Mouse (Mus musculus) layer of hippocampus, adult 9-11 months (tissue): ENCODE data around the gene Fndc3b.
"Not testable (repeated sequence)": the region's sequence is repeated elsewhere in the genome, so short reads cannot be mapped to it uniquely, and the experiment has no call there.

Experiments
- DNase-seq: peaks from one replicate; pipeline ENCODE4 v3.0.0; 2022

Fndc3b gene

DNA sequence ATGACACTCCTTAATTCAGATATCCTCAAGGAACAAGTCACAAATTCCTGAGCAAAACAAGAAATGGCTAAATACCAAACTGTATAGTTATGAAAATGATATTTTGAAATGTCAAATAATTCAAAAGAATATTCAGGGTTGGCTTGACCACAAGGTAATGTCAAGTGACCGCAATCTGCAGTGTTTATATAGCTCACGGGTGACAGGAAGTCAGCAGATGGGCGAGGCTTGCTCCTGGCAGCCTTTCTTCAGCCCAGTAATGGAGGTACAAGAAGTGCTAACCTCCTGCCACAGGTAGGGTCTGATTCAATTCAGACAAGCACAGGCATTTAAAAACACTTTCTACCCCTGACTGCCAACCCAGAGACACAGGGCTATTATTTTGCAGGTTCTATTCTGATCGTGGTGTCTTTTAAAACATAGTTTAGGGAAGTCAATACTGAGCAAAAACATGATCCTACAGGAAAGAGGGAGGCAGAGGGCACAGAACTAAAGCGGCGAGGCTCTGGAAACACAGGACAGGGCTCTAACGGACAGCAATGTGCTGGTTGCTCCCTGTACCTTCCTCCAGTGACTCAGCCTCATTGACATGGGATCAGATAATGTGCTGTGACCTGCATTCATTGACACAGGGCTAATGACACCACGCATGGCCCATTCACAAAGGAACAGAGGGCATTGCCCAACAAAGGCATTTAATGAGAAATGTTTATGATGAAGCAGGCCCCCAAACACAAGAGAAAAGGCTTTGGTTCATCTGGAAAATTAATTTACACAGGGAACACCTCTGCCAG lies 256.5 kb downstream of the Fndc3b start:
- no peak for DNase-seq

GRCm38 (mm10) chr3:27453453-27454098 lies 257.5 kb downstream of the Fndc3b start:
- DNase-seq: no peak

- peak; percentile 28 for DNase-seq
Measured at GRCm38 (mm10) chr3:27449447-27449846, 261.7 kb downstream of the Fndc3b start.

- no peak for DNase-seq
Measured at GRCm38 (mm10) chr3:27448367-27448766, 262.7 kb downstream of the Fndc3b start.

DNA sequence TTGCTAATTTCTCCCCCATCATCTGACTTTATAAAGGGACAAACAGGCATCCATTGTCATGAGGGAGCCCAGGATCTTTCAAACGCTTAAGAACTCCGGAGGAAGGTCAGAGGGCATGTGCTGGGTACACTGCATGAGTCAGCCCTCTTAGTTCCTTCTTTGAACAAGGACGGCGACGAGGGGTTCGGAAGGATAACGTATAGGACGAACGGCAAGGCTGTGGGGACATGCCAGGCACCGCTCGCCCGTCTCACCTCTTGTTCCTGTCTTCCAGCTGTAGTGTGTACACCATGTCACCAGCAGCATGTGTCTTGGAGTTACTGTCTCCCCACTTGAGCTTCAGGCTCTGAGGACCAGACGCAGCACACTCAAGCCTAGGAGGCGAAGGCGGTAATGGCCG lies 271.4 kb downstream of the Fndc3b start:
- no peak for DNase-seq

GRCm38 (mm10) chr3:27435096-27435620 lies 275.9 kb downstream of the Fndc3b start:
- DNase-seq: no peak

DNA sequence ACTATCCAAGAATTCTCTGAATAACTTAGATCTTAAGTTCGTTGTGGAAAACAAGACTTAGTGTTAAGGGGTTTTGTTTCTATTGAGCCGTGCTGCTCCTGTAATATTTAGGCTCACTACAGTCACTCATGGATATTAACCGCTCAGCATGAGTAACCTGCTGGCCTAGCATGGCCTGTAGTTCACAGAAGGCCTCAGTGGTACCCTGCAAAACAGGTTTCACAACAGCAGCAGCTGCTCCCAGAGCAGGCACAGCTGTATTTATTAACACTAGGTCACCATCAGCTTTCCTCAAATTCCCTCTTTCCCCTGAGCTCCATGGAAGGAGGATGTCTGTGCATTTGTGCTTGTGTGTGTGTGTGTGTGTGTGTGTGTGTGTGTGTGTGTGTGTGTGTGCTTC lies 278.1 kb downstream of the Fndc3b start:
- no peak for DNase-seq

GRCm38 (mm10) chr3:27430621-27431263 lies 280.4 kb downstream of the Fndc3b start:
- no peak for DNase-seq

GRCm38 (mm10) chr3:27427406-27427805 lies 283.7 kb downstream of the Fndc3b start:
- DNase-seq: no peak

DNA sequence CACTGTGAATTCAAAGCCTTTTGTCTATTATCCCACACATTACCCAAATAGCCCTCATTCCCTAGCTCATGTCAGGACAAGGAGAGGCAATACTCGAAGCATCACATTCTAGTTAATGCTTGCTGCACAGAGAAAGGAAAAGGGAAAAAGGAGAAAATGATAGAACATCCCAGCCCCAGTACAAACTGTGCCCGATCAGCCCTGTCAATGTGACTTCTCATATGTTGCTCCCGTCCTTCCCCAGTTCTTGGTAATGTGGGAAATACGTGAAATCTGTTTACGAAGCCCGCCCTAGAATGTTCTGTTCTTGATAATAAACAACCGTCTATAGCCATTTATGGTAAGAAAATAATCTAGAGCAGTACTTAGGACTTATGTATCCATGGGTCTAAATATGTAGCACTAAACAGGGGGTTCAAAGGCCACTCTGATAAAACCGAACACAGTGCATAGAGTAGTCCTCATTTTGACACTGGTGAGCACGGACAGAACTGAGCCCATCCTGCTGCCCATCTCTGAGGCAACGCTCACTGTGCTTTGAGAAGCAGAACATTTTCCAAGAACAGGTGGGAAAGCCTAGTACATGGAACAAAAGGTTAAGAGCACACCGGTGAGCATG lies 286.9 kb downstream of the Fndc3b start:
- no peak for DNase-seq

- no peak for DNase-seq
Measured at GRCm38 (mm10) chr3:27422521-27422920, 288.6 kb downstream of the Fndc3b start.

- no peak for DNase-seq
Measured at GRCm38 (mm10) chr3:27421980-27422379, 289.1 kb downstream of the Fndc3b start.

DNA sequence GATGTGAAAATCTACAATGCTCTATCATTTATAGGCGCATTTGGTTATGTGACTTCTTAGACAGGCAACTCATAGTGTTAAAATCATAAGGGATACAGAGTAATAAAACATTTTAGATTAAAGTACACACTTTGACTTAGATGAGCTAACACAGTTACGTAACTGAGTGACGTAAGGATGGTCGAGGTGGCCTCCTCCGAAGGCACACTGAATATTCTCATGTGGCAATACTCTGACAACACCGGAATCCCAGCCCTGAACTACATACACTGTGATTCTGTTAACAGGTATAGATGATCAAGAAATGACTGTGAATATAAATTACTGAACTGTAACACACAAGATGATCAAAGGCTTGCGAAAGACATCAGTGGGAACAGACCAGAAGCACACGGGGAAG lies 292.5 kb downstream of the Fndc3b start:
- no peak for DNase-seq

- DNase-seq: no peak
Measured at GRCm38 (mm10) chr3:27416786-27417185, 294.3 kb downstream of the Fndc3b start.

DNA sequence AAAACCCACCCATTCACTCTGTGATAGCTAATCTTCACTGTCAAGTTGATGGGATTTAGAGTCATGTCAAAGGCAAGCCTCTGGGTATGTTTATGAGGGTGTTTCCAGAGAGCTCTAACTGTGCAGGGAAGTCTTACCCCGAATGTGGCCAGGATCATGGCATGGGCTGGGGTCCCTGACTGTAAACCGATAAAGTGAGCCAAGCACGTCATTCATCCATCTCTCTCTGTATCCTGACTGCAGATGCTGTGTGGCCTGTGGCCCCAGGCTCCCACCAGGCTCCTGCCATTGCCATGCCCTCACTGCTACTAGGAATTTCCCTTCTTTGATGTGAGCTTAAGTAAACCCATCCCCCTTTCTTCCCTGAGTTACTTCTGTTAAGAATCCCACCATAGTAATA lies 297.5 kb downstream of the Fndc3b start:
- no peak for DNase-seq

GRCm38 (mm10) chr3:27411286-27411685 lies 299.8 kb downstream of the Fndc3b start:
- no peak for DNase-seq

DNA sequence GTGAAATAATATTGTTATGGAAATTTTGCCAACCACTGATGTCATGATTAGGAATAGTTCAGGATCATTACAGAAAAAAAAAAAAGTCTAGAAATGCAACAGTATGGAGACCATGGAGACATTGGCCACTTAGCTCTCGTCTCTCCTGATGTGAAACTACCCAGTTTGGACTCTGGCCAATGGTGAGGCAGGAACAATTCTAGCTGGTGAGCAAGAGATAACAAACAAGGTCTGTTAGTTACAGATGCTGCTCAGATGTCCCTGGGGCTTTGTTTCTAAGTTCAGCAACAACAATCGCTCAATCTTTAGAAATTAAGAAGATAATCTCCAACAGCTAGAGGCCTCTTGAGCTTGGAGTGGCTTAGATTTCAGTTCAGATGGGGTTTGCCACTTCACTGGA lies 302.5 kb downstream of the Fndc3b start:
- no peak for DNase-seq

DNA sequence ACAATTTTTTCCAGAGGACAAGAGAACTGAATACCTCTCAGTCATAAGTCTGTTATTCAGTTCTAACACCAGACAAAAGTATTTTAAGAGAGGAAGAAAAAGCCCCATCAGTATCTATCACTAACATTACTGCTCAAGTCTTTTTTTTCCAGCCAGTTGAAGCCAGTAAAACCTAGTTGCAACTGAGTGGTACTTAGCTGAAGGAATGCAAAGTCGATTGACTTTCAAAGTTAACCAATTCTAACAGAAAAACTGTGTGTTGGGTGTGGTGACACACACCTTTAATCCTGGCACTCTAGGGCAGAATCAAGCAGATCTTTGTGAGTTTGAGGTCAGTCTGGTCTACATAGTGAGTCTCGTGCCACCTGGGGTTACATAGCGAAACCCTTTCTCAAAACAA lies 304.7 kb downstream of the Fndc3b start:
- no peak for DNase-seq

DNA sequence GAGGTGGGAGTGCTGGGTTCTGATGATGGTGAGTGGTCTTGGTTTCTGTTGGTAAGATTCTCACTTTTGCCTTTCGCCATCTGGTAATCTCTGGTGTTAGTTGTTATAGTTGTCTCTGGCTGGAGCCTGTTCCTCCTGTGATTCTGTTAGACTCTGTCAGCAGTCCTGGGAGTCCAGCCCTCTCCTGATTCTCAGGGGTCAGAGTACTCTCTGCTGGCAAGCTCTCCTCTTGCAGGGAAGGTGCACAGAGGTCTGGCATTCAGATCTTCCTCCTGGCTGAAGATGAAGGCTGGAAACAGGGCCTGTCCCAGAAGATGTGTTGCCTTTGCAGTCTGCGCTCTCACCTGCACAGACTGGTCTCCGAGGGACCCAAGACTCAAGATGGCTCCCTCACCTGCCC lies 310.1 kb downstream of the Fndc3b start:
- not testable (repeated sequence) for DNase-seq

DNA sequence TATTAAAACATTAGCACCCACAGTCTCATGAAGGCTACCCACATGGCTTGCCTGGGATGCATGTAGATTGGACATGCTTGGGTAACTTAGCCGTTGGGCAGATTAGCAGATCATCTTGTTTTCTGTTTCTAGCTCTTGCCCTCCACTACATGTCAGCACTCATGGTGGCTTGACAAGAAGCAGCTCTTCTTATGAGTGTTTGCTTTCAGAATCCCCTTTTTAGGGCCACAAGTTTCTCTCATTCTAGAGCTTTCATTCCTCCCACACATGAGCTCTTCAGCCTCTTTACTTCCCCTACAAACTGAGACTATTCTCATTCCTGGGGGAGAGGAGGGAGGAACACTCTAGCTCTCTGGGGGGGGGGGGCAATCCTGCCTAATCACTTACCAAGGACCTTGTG lies 321.2 kb downstream of the Fndc3b start:
- no peak for DNase-seq

DNA sequence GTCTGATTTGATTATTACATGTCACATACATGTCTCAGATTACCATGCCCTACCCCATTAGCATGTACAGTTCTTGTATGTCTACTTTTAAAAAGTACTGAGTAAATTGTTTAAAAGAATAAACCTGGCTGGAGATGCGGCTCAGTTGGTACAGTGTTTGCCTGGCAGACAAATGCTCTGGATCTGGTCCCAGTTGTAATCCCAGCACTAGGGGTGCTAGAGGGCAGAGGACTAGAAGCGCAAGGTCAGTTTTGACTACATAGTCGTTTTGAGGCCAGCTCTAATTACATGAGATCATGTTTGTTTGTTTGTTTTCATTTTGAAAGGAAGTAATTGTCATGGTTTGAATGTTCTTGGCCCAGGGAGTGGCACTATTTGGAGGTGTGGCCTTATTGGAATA lies 326.3 kb downstream of the Fndc3b start:
- DNase-seq: no peak

DNA sequence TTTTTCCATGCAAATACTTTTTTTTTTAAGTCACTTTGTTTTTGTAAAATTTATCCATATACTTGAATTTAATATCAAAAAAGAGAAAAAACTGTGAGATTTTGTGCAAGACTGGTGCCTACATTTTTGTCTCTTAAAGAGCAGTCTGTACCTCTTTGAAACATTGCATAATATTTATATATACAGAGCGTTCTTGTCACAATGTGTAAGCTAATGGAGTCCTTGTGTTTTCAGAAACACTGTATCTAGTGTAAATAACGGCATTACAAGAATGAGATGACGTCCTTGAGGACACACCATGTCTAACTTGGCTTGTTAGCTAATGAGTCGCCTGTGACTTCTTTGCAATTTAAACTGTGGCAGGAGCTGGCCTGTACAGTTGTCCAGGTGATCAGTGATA lies 333.2 kb downstream of the Fndc3b start:
- no peak for DNase-seq

DNA sequence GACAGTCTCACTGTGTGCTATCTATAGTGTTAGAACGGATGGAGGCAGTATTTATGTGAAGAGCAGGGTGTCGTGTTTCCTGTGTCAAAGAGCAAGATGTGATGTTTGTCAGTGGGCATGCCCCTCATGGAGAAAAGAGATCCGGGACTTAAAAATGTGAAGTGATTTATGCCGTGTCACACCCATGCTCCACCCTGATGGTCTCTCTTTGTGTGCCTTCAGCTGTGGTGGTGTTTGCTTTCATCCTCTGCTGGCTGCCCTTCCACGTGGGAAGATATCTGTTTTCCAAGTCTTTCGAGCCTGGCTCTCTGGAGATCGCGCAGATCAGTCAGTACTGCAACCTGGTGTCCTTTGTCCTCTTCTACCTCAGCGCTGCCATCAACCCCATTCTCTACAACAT lies 336.7 kb downstream of the Fndc3b start:
- no peak for DNase-seq
